Mouse (Mus musculus): Measurements from ENCODE around the gene Ulk4.
A peak's percentile ranks its signal among the peaks of the same experiment; 100 is the strongest.

Gene Ulk4

GRCm38 (mm10) chr9:121299976-121300570 lies 23.1 kb upstream of the Ulk4 start:
- no peak for DNase-seq (ENCODE audit: low spot score in 2 of 2)

GRCm38 (mm10) chr9:121299223-121299755 lies 22.3 kb upstream of the Ulk4 start:
- DNase-seq (ENCODE audit: low spot score in 2 of 2), result no peak

GRCm38 (mm10) chr9:121298411-121299091 lies 21.6 kb upstream of the Ulk4 start:
- DNase-seq (ENCODE audit: low spot score in 2 of 2), result peak; percentile 43 to 65

GRCm38 (mm10) chr9:121298065-121298398 lies 21.0 kb upstream of the Ulk4 start:
- DNase-seq (ENCODE audit: low spot score in 2 of 2), result no peak

- DNase-seq (ENCODE audit: low spot score in 2 of 2), result peak; percentile 69 to 73
Observed at GRCm38 (mm10) chr9:121297171-121298064, 20.4 kb upstream of the Ulk4 start, which contains the start of gene Trak1. TSS of gene Trak1 (plus strand) at chr9:121297502.

DNA sequence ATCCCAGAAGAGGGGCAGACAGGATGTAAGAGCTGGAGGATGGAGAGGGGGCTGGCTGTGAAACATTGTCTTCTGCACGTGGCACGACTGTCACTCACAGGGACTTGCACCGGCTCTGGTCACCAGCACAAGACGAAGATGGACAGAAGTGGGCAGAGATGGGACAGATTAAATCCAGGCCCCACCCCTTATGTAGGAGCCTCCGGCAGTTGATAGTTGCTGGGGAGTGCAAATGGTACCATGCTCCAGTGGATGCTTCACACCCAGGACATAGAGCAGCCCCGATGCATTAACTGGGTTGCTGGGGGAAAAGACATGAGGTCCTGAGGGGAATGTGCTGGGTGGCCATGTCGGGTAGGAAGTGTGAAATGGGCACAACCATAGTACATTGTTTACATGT lies 18.2 kb upstream of the Ulk4 start:
- DNase-seq (ENCODE audit: low spot score in 2 of 2), result no peak

DNA sequence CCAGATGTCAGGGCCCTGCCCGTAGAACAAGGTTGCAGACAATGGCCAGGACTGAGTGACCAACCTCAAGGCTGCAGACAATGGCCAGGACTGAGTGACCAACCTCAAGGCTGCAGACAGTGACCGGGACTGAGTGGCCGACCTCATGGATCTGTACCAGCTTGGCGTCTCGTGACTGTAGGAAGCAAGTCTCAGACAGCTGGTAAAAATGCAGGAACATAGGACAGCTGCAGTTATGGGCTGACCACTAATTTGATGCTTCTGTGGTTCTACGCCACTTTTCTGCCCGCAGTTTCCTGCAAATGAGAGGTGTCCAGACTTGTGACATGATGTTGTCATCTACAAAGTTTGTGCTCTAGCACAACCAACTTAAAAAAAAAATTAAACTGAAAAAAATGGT lies 16.2 kb upstream of the Ulk4 start:
- no peak for DNase-seq (ENCODE audit: low spot score in 2 of 2)

- DNase-seq (ENCODE audit: low spot score in 2 of 2), result no peak
Observed at GRCm38 (mm10) chr9:121291275-121291674, 14.3 kb upstream of the Ulk4 start.

GRCm38 (mm10) chr9:121286325-121286901 lies 9.4 kb upstream of the Ulk4 start:
- DNase-seq (ENCODE audit: low spot score in 2 of 2), result no peak

DNA sequence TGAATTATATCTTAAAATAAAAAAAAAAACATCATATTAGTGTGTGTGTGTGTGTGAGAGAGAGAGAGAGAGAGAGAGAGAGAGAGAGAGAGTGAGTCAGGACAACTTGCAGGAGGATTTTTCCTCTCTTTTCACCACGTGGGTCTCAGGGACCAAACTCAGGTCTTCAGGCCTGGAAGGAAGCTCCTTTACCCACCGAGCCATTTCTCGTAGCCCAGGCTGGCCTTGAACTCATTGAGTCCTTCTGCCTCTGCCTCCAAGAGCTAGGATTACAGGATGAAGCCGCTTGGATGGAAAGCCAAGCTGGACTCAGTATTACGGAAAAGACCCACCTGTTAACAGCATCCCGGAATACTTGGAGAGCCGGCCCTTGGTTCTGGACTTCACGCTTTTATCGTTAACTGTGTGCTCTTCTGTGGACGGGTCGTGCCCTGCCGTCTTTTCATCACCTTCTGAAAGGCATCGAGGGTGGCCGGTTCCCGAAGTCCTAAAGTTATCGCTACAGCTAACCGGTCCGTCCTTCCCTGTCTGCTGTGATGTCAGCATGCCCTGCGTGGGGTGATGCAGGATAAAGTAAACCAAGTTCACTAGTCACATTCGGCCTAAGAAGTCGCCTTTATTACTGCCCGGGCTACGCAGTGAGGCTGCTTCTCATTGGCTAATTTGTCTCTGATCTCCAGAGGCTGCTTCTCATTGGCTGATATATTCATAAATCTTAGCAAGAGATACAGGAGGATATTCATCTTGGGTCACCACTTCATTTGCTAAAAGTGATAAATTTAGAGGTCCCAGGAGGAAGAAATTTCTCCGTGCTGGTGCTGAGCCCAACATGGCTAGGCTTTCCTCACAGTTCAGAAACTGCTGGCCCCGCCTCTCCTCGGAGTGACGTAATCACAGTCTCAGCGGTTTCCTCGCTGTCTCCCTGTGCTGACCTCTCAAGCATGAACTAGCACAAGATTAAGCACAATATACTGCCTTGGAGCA lies 8.6 kb upstream of the Ulk4 start:
- peak; percentile 61 to 84 for DNase-seq (ENCODE audit: low spot score in 2 of 2)

DNA sequence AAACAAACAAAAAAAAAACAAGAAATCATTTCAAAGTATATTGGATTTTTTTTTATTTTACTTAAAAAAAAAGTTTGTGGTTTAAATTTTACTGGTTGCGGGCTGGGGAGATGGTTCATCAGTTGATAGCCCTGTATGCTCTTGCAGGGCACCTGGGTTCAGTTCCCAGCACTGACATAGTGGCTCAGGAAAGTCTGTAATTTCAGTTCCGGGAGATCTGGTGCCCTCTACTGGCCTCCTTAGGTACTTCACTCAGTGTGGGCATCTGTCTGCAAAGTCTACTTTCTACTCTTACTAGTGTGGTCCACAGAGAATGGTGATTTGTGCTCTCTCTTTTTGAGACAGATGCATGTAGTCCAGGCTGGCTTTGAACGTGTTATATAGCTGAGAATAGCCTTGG lies 7.4 kb upstream of the Ulk4 start:
- DNase-seq (ENCODE audit: low spot score in 2 of 2), result peak; percentile 60 to 80

- no peak for DNase-seq (ENCODE audit: low spot score in 2 of 2)
Observed at GRCm38 (mm10) chr9:121283620-121284185, 6.7 kb upstream of the Ulk4 start.

DNA sequence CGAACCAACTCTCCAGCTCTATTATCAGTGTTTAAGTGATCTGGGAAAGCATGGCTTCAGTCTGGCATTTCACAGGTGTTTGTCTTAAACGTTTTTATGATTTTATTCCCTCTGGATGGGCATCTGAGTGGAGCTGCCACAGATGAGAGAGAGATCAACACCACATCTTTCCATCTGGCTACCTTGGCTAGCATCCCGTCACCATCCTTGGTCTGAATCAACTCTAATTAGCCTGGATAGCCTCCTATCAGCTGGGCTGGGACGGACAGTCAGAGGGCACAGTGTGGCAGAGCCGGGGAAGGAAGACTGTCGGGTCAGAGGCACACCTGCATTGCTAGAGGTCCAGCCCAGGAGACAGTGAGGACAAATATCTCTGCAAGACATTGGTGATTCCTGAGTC lies 4.9 kb upstream of the Ulk4 start:
- no peak for DNase-seq (ENCODE audit: low spot score in 2 of 2)

DNA sequence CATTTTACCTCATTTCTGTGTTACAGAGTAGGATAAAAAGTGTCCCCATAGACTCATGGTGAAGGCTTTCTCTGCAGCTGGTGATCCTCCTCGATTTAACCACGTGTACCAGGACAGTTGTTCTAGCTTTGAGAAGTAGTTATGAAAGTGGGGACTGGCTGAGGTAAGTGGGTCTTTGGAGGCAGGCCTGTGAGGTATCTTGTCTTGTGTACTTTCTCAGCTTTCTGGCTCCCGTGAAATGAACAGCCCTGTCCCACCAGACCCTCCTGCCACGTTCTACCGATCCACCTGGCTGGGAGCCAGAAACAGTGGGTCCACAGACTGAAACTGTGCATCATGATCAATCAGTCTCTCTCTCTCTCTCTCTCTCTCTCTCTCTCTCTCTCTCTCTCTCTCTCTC lies 2.2 kb upstream of the Ulk4 start:
- DNase-seq (ENCODE audit: low spot score in 2 of 2), result no peak

DNA sequence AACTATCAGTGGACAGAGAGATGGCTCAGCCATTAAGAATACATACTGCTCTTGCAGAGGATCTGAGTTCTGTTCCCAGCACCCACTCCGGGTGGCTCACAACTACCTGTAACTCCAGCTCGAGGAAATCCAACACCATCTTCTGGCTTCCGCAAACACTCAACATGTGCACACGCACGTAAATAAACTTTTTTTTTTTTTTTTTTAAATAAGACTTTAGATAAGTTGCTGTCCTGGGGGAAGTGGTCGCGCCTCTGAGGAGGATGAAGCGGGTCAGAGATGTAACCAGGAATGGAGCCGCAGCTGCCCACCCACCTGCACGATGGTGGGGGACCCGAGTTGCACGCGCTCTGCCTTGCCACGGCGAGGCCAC lies 266 bp downstream of the Ulk4 start:
- no peak for DNase-seq (ENCODE audit: low spot score in 2 of 2)

GRCm38 (mm10) chr9:121271561-121271960 lies 5.4 kb downstream of the Ulk4 start:
- DNase-seq (ENCODE audit: low spot score in 2 of 2), result no peak

DNA sequence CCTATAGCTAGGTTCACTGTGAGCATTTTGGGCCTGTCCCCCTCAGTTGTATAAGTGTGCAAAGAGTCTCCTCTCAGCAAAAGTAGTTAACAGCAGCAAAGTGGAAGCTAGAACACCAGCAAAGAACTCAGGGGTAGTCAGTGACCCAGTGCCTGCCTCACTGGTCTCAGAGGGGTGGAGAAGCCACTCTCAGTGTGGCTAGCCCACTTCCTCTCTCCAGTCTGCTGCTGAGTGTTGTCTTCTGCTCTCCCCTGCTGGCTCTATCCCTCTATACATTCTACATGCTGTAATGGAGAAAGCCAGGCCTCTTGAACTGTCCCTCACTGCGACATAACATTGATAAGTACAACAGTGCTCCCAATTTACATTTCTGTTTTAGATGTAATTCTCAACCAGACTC lies 5.8 kb downstream of the Ulk4 start:
- no peak for DNase-seq (ENCODE audit: low spot score in 2 of 2)

DNA sequence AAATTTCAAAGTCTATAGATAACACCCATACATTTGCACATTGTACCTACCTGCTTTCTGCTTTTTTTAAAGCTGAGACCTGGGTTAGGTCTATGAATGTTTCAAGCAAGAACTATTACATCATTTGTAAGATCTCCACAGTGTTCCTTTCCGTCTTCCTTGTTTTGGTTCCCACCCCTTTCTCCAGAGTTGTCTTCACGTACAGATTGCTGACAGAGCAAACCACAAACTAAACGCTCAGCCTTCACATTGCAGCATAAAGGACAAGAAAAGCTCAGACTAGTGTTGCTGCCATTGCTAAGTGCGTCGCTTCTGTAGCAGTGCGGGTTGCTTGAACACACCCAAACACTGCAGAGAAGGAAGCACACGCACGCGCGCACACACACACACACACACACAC lies 11.7 kb downstream of the Ulk4 start:
- no peak for DNase-seq (ENCODE audit: low spot score in 2 of 2)

- DNase-seq (ENCODE audit: low spot score in 2 of 2), result no peak
Observed at GRCm38 (mm10) chr9:121257106-121257505, 19.9 kb downstream of the Ulk4 start.

GRCm38 (mm10) chr9:121254761-121255160 lies 22.2 kb downstream of the Ulk4 start:
- DNase-seq (ENCODE audit: low spot score in 2 of 2), result peak in 1 of 2 experiments; percentile 10

- DNase-seq (ENCODE audit: low spot score in 2 of 2), result peak in 1 of 2 experiments; percentile 3
Observed at GRCm38 (mm10) chr9:121253983-121254382, 23.0 kb downstream of the Ulk4 start.
